Mouse (Mus musculus) forebrain, embryonic 15.5 days (tissue): ENCODE results near the gene Lyrm1. TPM values are rescaled to one million over a fixed set of nuclear protein-coding genes. Genes with fewer than 3 reads are reported as not detected.

ENCODE experiments used
- ATAC-seq: fragments of 200-750 bp; cut with Nextera tagmentation; replicated peaks from 2 replicates; pipeline ENCODE4 v1.8.0; 2017; ENCODE audit warnings: mild to moderate bottlenecking, moderate TSS enrichment, moderate library complexity
- H3K27ac ChIP-seq: fragments of 300-500 bp; sonication (generic); replicated peaks from 2 replicates; pipeline ENCODE4 v1.5.1; 2015; ENCODE audit warnings: mild to moderate bottlenecking, inconsistent platforms
- H3K27me3 ChIP-seq: fragments of 300-500 bp; sonication (generic); 2 replicates; pipeline ENCODE4 v1.6.1; 2015; ENCODE audit warnings: inconsistent platforms
- H3K36me3 ChIP-seq: fragments of 300-500 bp; sonication (generic); 2 replicates; pipeline ENCODE4 v1.6.1; 2015; ENCODE audit warnings: mild to moderate bottlenecking, inconsistent platforms
- H3K4me1 ChIP-seq: fragments of 300-500 bp; sonication (generic); 2 replicates; pipeline ENCODE4 v1.6.1; 2015; ENCODE audit warnings: inconsistent platforms
- H3K4me2 ChIP-seq: fragments of 300-500 bp; sonication (generic); replicated peaks from 2 replicates; pipeline ENCODE4 v1.6.1; 2015; ENCODE audit warnings: mild to moderate bottlenecking, inconsistent platforms
- H3K4me3 ChIP-seq: fragments of 300-500 bp; sonication (generic); 2 replicates; pipeline ENCODE4 v1.5.1; 2015; ENCODE audit warnings: mild to moderate bottlenecking, inconsistent platforms
- H3K9ac ChIP-seq: fragments of 300-500 bp; sonication (generic); replicated peaks from 2 replicates; pipeline ENCODE4 v1.6.1; 2015; ENCODE audit warnings: mild to moderate bottlenecking, inconsistent platforms
- H3K9me3 ChIP-seq: fragments of 300-500 bp; sonication (generic); 2 replicates; pipeline ENCODE4 v1.6.1; 2016; ENCODE audit warnings: inconsistent platforms
- WGBS: fragments of 180-500 bp; shearing (Covaris S2); methylation state at CpG from one replicate; pipeline ENCODE4 v1.1.7; 2015; ENCODE audit warnings: mixed read lengths; 5-methylcytosine and 5-hydroxymethylcytosine counted together
- polyA plus RNA-seq: library from polyadenylated mRNA; unstranded; fragments of >200 nt; fragmentation: Nextera tagmentation; extraction: Ambion mirVana; gene quantifications from 2 replicates; pipeline ENCODE4 v1.2.1, GENCODE M21; 2015

The Lyrm1 gene
- polyA plus RNA-seq, 1 experiment from 2014 or later: 14.7 TPM

GRCm38 (mm10) chr7:119892742-119893141 is 2.9 kb upstream of the Lyrm1 start:
- ATAC-seq: no peak
- peaks cover 38% of the 10 kb centered on the region for H3K4me1 ChIP-seq
- no peak overlapping the region for H3K9ac ChIP-seq
- no peak overlapping the region for H3K27ac ChIP-seq
- H3K4me2 ChIP-seq: no peak overlapping the region
- H3K9me3 ChIP-seq: no peaks in the 10 kb centered on the region
- no peaks in the 10 kb centered on the region for H3K36me3 ChIP-seq
- WGBS: 96% methylated on average over 4 of the region's 4 CpGs
- no peaks in the 10 kb centered on the region for H3K27me3 ChIP-seq
- H3K4me3 ChIP-seq: no peak overlapping the region

GRCm38 (mm10) chr7:119894818-119895544 is 680 bp upstream of the Lyrm1 start:
- Histone ChIP-seq H3K4me1 (peaks cover 38% of the 10 kb centered on the region), H3K9ac (peak overlapping the region; percentile 86), H3K9me3 (no peaks in the 10 kb centered on the region), H3K27ac (peak overlapping the region; percentile 98), H3K27me3 (no peaks in the 10 kb centered on the region), H3K36me3 (no peaks in the 10 kb centered on the region), H3K4me3 (peak overlapping the region; percentile 70), H3K4me2 (peak overlapping the region; percentile 70)
- peak; percentile 73 for ATAC-seq
- 2% methylated on average over 13 of the region's 15 CpGs for WGBS

DNA sequence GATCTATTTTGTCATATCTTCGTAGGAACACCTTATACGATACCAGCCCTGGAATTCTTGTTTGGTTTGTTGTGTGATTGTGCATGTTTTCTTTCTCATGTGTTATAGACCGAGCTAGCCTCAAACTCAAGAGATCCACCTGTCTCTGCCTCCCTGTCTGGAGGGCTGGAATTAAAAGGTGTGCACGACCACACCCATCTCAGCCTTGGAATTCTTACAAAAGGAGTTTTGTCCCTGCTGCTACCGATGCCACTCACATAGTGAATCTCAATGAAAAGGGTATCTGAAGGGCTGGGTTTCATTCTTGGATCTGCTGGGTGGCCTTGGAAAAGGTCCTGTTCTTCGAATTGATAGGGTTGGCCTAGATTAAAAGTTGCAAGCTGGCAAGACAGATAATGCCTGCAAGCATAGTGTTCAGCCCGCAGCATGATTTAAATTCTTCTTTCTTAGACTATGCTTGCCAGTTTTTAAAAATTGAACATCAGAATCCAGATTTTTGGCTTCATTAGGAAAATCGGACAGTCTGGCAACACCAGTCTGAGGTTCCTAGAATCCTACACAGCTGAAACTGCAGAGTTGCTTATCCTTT is 2.0 kb downstream of the Lyrm1 start:
- H3K4me2 ChIP-seq: no peak overlapping the region
- no peak for ATAC-seq
- no peaks in the 10 kb centered on the region for H3K27me3 ChIP-seq
- WGBS: 91% methylated on average over 8 of the region's 8 CpGs
- H3K4me3 ChIP-seq: no peak overlapping the region
- no peaks in the 10 kb centered on the region for H3K36me3 ChIP-seq
- H3K9me3 ChIP-seq: no peaks in the 10 kb centered on the region
- peaks cover 33% of the 10 kb centered on the region for H3K4me1 ChIP-seq
- H3K27ac ChIP-seq: no peak overlapping the region
- H3K9ac ChIP-seq: no peak overlapping the region

- Histone ChIP-seq H3K4me1 (peaks cover 27% of the 10 kb centered on the region), H3K9ac (no peak overlapping the region), H3K4me3 (no peak overlapping the region), H3K4me2 (no peak overlapping the region), H3K36me3 (no peaks in the 10 kb centered on the region), H3K27ac (no peak overlapping the region), H3K27me3 (no peaks in the 10 kb centered on the region), H3K9me3 (no peaks in the 10 kb centered on the region)
- no peak for ATAC-seq
- 67% methylated on average over 1 of the region's 1 CpGs for WGBS
Observed at GRCm38 (mm10) chr7:119898247-119898856, 2.7 kb downstream of the Lyrm1 start.

GRCm38 (mm10) chr7:119899386-119900057 is 3.9 kb downstream of the Lyrm1 start:
- peaks cover 16% of the 10 kb centered on the region for H3K4me1 ChIP-seq

GRCm38 (mm10) chr7:119906523-119907215 is 11.0 kb downstream of the Lyrm1 start:
- WGBS: 86% methylated on average over 3 of the region's 3 CpGs
- Histone ChIP-seq H3K9ac (no peak overlapping the region), H3K4me1 (no peaks in the 10 kb centered on the region), H3K4me3 (no peak overlapping the region), H3K36me3 (no peaks in the 10 kb centered on the region), H3K27ac (no peak overlapping the region), H3K27me3 (no peaks in the 10 kb centered on the region), H3K4me2 (no peak overlapping the region), H3K9me3 (no peaks in the 10 kb centered on the region)
- ATAC-seq: no peak

More at GRCm38 (mm10) chr7:119899386-119900057, 3.9 kb downstream of the Lyrm1 start:
- ATAC-seq: no peak
- H3K9me3 ChIP-seq: no peaks in the 10 kb centered on the region
- no peak overlapping the region for H3K4me3 ChIP-seq
- no peaks in the 10 kb centered on the region for H3K27me3 ChIP-seq
- H3K36me3 ChIP-seq: no peaks in the 10 kb centered on the region
- no peak overlapping the region for H3K4me2 ChIP-seq
- WGBS: 89% methylated on average over 3 of the region's 3 CpGs
- no peak overlapping the region for H3K27ac ChIP-seq
- no peak overlapping the region for H3K9ac ChIP-seq

DNA sequence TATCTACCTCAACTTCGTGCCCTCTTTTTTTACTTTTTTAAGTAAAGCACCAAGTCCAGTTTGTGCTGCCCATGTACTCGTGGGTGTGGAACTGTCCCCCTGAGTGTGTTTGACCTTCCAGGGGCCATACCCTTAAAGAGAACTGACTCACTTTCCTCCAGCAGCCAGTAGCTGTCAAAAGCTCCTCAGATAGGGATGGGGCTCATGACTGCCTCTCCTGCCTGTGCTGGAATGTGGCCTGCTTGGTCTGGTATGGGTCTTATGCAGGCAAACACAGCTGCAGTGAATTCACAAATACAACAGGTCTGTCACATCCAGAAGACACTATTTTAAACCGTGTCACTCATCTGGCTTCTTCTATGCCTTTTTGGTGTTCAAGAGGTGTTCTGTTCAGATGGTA is 16.1 kb downstream of the Lyrm1 start:
- no peak overlapping the region for H3K27ac ChIP-seq
- H3K4me2 ChIP-seq: no peak overlapping the region
- ATAC-seq: no peak
- no peaks in the 10 kb centered on the region for H3K27me3 ChIP-seq
- H3K9me3 ChIP-seq: no peaks in the 10 kb centered on the region
- no peaks in the 10 kb centered on the region for H3K4me1 ChIP-seq
- WGBS: 85% methylated on average over 3 of the region's 3 CpGs
- no peak overlapping the region for H3K4me3 ChIP-seq
- H3K9ac ChIP-seq: no peak overlapping the region
- H3K36me3 ChIP-seq: no peaks in the 10 kb centered on the region

DNA sequence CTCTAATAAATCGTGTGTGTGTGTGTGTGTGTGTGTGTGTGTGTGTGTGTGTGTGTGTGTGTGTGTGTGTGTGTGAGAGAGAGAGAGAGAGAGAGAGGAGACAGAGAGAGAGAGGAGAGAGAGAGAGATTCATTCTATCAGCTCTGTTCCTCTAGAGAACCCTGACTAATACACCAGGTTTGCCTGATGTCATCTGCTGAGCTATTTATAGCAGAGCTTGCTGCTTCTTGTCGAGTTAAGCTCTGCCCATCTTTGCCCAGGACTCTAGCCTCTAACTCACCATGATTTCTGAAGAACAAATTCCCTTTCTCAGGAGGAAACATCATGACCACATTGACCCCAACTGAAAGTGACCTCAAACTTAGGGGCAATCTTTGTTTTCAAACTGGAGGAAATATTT is 24.8 kb downstream of the Lyrm1 start:
- WGBS: 49% methylated on average over 2 of the region's 2 CpGs
- Histone ChIP-seq H3K4me1 (no peaks in the 10 kb centered on the region), H3K36me3 (no peaks in the 10 kb centered on the region), H3K27me3 (no peaks in the 10 kb centered on the region), H3K9ac (no peak overlapping the region), H3K27ac (no peak overlapping the region), H3K9me3 (no peaks in the 10 kb centered on the region), H3K4me2 (no peak overlapping the region), H3K4me3 (no peak overlapping the region)
- no peak for ATAC-seq

GRCm38 (mm10) chr7:119921054-119921453 is 25.4 kb downstream of the Lyrm1 start:
- 81% methylated on average over 4 of the region's 4 CpGs for WGBS
- H3K4me1 ChIP-seq: no peaks in the 10 kb centered on the region
- H3K4me3 ChIP-seq: no peak overlapping the region
- H3K4me2 ChIP-seq: no peak overlapping the region
- no peak overlapping the region for H3K9ac ChIP-seq
- no peaks in the 10 kb centered on the region for H3K27me3 ChIP-seq
- no peak overlapping the region for H3K27ac ChIP-seq
- no peaks in the 10 kb centered on the region for H3K36me3 ChIP-seq
- H3K9me3 ChIP-seq: no peaks in the 10 kb centered on the region
- ATAC-seq: no peak

- no peak overlapping the region for H3K27ac ChIP-seq
- H3K4me2 ChIP-seq: no peak overlapping the region
- 74% methylated on average over 2 of the region's 2 CpGs for WGBS
- H3K9ac ChIP-seq: no peak overlapping the region
- no peaks in the 10 kb centered on the region for H3K27me3 ChIP-seq
- no peak for ATAC-seq
- no peaks in the 10 kb centered on the region for H3K4me1 ChIP-seq
- no peak overlapping the region for H3K4me3 ChIP-seq
- no peaks in the 10 kb centered on the region for H3K36me3 ChIP-seq
- H3K9me3 ChIP-seq: no peaks in the 10 kb centered on the region
Observed at GRCm38 (mm10) chr7:119928783-119929440, 33.3 kb downstream of the Lyrm1 start.

GRCm38 (mm10) chr7:119936321-119936720 is 40.7 kb downstream of the Lyrm1 start:
- ATAC-seq: no peak
- Histone ChIP-seq H3K4me3 (no peak overlapping the region), H3K27ac (no peak overlapping the region), H3K36me3 (no peaks in the 10 kb centered on the region), H3K9ac (no peak overlapping the region), H3K4me2 (no peak overlapping the region), H3K4me1 (no peaks in the 10 kb centered on the region), H3K27me3 (no peaks in the 10 kb centered on the region), H3K9me3 (no peaks in the 10 kb centered on the region)
